ENCODE assay signal across 13 mouse cellular contexts in genomic region chr4:114842376-114842960, GRCm38 (mm10). TPM values are rescaled to one million over a fixed set of nuclear protein-coding genes. Genes with fewer than 3 reads are reported as not detected.
DNase-seq lines count a peak whose midpoint lies in the region; ATAC-seq and TF ChIP-seq lines count a peak whose summit lies in the region.
"Had no signal": no experiment of that assay in that cellular context is flagged by ENCODE, and none has a peak within 500 bp of the region (broad histone marks: within the 10 kb centered on the region; RNA-seq: fewer than 3 reads in every experiment).

No protein-coding gene starts in this region.

- TF ChIP-seq EP300 in stomach, postnatal 0 days (optimal IDR thresholded peaks at IDR 0.05): no peak

- peaks cover 10% of the 10 kb centered on the region; the same call in 1 of the 2 replicates for H3K27me3 ChIP-seq in stomach, embryonic 14.5 days (ENCODE audit: control insufficient read depth, insufficient read depth, low read length)
- peaks cover 4% of the 10 kb centered on the region; the same call in 1 of the 2 replicates for H3K27me3 ChIP-seq in stomach, postnatal 0 days (ENCODE audit: control insufficient read depth, insufficient read depth, low read length)
- H3K27me3 ChIP-seq in hindbrain, embryonic 11.5 days (ENCODE audit: control insufficient read depth, insufficient read depth, low read length): peaks cover 33% of the 10 kb centered on the region
- H3K27me3 ChIP-seq in midbrain, embryonic 10.5 days (ENCODE audit: low read depth, poor library complexity, severe bottlenecking): peaks cover 89% of the 10 kb centered on the region
- peaks cover 14% of the 10 kb centered on the region for H3K27me3 ChIP-seq in intestine, embryonic 16.5 days (replicated peaks; ENCODE audit: control insufficient read depth, insufficient read depth, low read length)

- 7% methylated on average over 10 of the region's 11 CpGs for WGBS in stomach, embryonic 14.5 days
- 17% methylated on average over 6 of the region's 11 CpGs for WGBS in stomach, postnatal 0 days
- 6% methylated on average over 7 of the region's 11 CpGs for WGBS in hindbrain, embryonic 11.5 days
- 6% methylated on average over 9 of the region's 11 CpGs for WGBS in midbrain, embryonic 10.5 days
- WGBS in intestine, embryonic 16.5 days: 14% methylated on average over 9 of the region's 11 CpGs

- no peaks in the 10 kb centered on the region for H3K9me3 ChIP-seq in stomach, embryonic 14.5 days (ENCODE audit: control insufficient read depth, low read depth, low read length)
- H3K9me3 ChIP-seq in stomach, postnatal 0 days (ENCODE audit: control insufficient read depth, low read length): no peaks in the 10 kb centered on the region
- H3K9me3 ChIP-seq in hindbrain, embryonic 11.5 days (ENCODE audit: control insufficient read depth, low read length): no peaks in the 10 kb centered on the region
- peaks cover 6% of the 10 kb centered on the region; the same call in 1 of the 2 replicates for H3K9me3 ChIP-seq in midbrain, embryonic 10.5 days (replicated peaks)
- no peaks in the 10 kb centered on the region for H3K9me3 ChIP-seq in intestine, embryonic 16.5 days (ENCODE audit: control insufficient read depth, low read length)

- no peaks in the 10 kb centered on the region for H3K36me3 ChIP-seq in stomach, embryonic 14.5 days (ENCODE audit: control insufficient read depth, insufficient read depth, low read length)
- no peaks in the 10 kb centered on the region for H3K36me3 ChIP-seq in stomach, postnatal 0 days (ENCODE audit: control insufficient read depth, insufficient read depth, low read length)
- H3K36me3 ChIP-seq in hindbrain, embryonic 11.5 days (ENCODE audit: control insufficient read depth, insufficient read depth, low read length): no peaks in the 10 kb centered on the region
- no peaks in the 10 kb centered on the region for H3K36me3 ChIP-seq in midbrain, embryonic 10.5 days
- H3K36me3 ChIP-seq in intestine, embryonic 16.5 days (ENCODE audit: control insufficient read depth, insufficient read depth, low read length): no peaks in the 10 kb centered on the region

- TF ChIP-seq CTCF in stomach, postnatal 0 days (IDR thresholded peaks at IDR 0.05; ENCODE audit: low read depth): no peak

- peak overlapping the region; percentile 18; the same call in 1 of the 2 replicates for H3K4me2 ChIP-seq in stomach, embryonic 14.5 days (replicated peaks; ENCODE audit: low read depth, low read length)
- H3K4me2 ChIP-seq in stomach, postnatal 0 days (replicated peaks; ENCODE audit: low read depth): no peak overlapping the region
- H3K4me2 ChIP-seq in hindbrain, embryonic 11.5 days (replicated peaks; ENCODE audit: low read depth, low read length): no peak overlapping the region
- no peak overlapping the region for H3K4me2 ChIP-seq in intestine, embryonic 16.5 days (ENCODE audit: low read depth, low read length)

- no peak overlapping the region for H3K4me3 ChIP-seq in stomach, embryonic 14.5 days (ENCODE audit: low read depth, low read length)
- H3K4me3 ChIP-seq in stomach, postnatal 0 days (ENCODE audit: low read depth, low read length): no peak overlapping the region
- peak overlapping the region; percentile 16 for H3K4me3 ChIP-seq in hindbrain, embryonic 11.5 days (ENCODE audit: low read depth, low read length)
- H3K4me3 ChIP-seq in midbrain, embryonic 10.5 days: peak overlapping the region; percentile 62; the same call in 1 of the 2 replicates
- H3K4me3 ChIP-seq in intestine, embryonic 16.5 days (ENCODE audit: low read length): no peak overlapping the region

- H3K4me1 ChIP-seq in stomach, embryonic 14.5 days (ENCODE audit: control insufficient read depth, insufficient read depth, low read length): 0 out of 2 replicates have a peak, but pooled peaks cover 7% of the 10 kb centered on the region
- no peaks in the 10 kb centered on the region; the same call in 1 of the 2 replicates for H3K4me1 ChIP-seq in stomach, postnatal 0 days (replicated peaks; ENCODE audit: control insufficient read depth, insufficient read depth)
- no peaks in the 10 kb centered on the region for H3K4me1 ChIP-seq in hindbrain, embryonic 11.5 days (replicated peaks; ENCODE audit: control insufficient read depth, insufficient read depth, low read length)
- H3K4me1 ChIP-seq in midbrain, embryonic 10.5 days: peaks cover 15% of the 10 kb centered on the region
- H3K4me1 ChIP-seq in intestine, embryonic 16.5 days (ENCODE audit: control insufficient read depth, insufficient read depth, low read length): peaks cover 9% of the 10 kb centered on the region; the same call in 1 of the 2 replicates

- H3K27ac ChIP-seq in stomach, embryonic 14.5 days (ENCODE audit: low read length): no peak overlapping the region
- no peak overlapping the region for H3K27ac ChIP-seq in stomach, postnatal 0 days (replicated peaks)
- no peak overlapping the region for H3K27ac ChIP-seq in hindbrain, embryonic 11.5 days (ENCODE audit: low read depth, low read length)
- H3K27ac ChIP-seq in midbrain, embryonic 10.5 days (replicated peaks): no peak overlapping the region
- no peak overlapping the region for H3K27ac ChIP-seq in intestine, embryonic 16.5 days (ENCODE audit: low read length)

- DNase-seq in stomach, postnatal 0 days (ENCODE audit: low spot score): no peak
- peak; percentile 33 for DNase-seq in hindbrain, embryonic 11.5 days (ENCODE audit: low spot score)
- DNase-seq in midbrain, embryonic 10.5 days (ENCODE audit: low spot score): peak; percentile 31
- no peak for DNase-seq in layer of hippocampus, adult 9-11 months
- no peak for DNase-seq in gastrocnemius, postnatal 10 days
- DNase-seq: lung, postnatal 14 days had no signal

- ATAC-seq in stomach, embryonic 14.5 days (ENCODE audit: insufficient number of reproducible peaks, insufficient read depth, low FRiP score, low read depth): no peak
- ATAC-seq in stomach, postnatal 0 days (ENCODE audit: low FRiP score, low TSS enrichment): no peak
- ATAC-seq in hindbrain, embryonic 11.5 days (ENCODE audit: low FRiP score): peak; percentile 45; the same call in 1 of the 2 replicates
- ATAC-seq in intestine, embryonic 16.5 days: no peak

- H3K9ac ChIP-seq in stomach, embryonic 14.5 days (replicated peaks; ENCODE audit: low read depth, low read length): no peak overlapping the region
- no peak overlapping the region for H3K9ac ChIP-seq in stomach, postnatal 0 days (ENCODE audit: low read length)
- H3K9ac ChIP-seq in hindbrain, embryonic 11.5 days (ENCODE audit: low read depth, low read length): 0 out of 2 replicates have a peak overlapping the region, but pooled peaks have one; percentile 7
- no peak overlapping the region for H3K9ac ChIP-seq in intestine, embryonic 16.5 days (ENCODE audit: low read depth, low read length)

RNA-seq across cellular contexts. Expression of gene Gm12830, which starts 20.9 kb away (rescaled TPM):
- polyA plus RNA-seq in stomach, embryonic 14.5 days (2014; fragmentation: Nextera tagmentation; extraction: Ambion mirVana): not detected in 2 replicates
- not detected in 2 replicates for polyA plus RNA-seq in stomach, postnatal 0 days (2015; fragmentation: Nextera tagmentation; extraction: Ambion mirVana)
- polyA plus RNA-seq in hindbrain, embryonic 11.5 days (2014; fragmentation: Nextera tagmentation; extraction: Ambion mirVana): not detected in 2 replicates
- polyA plus RNA-seq in midbrain, embryonic 10.5 days (2016; fragmentation: Nextera tagmentation; extraction: Ambion mirVana): not detected in 2 replicates
- not detected in 2 replicates for polyA plus RNA-seq in intestine, embryonic 16.5 days (2015; fragmentation: Nextera tagmentation; extraction: Ambion mirVana)
- not detected for total RNA-seq in gastrocnemius, postnatal 10 days (2021)
- total RNA-seq: adrenal gland, adult 18-20 months; MEL had no signal
- polyA plus RNA-seq: gonadal fat pad, adult 2 months; intestine, postnatal 0 days; spleen, adult 2 months had no signal

Comparison
In these comparisons a context has a peak if more than half of its experiments do, and no peak if none do; other contexts are left out.
1. H3K4me3 ChIP-seq: peak in hindbrain, embryonic 11.5 days (single experiment) and midbrain, embryonic 10.5 days (single experiment); none in stomach, embryonic 14.5 days (single experiment), stomach, postnatal 0 days (single experiment) and intestine, embryonic 16.5 days (single experiment).
2. DNase-seq: peak in hindbrain, embryonic 11.5 days (single experiment) and midbrain, embryonic 10.5 days (single experiment); none in stomach, postnatal 0 days (single experiment), layer of hippocampus, adult 9-11 months (single experiment) and gastrocnemius, postnatal 10 days (single experiment).